Mouse (Mus musculus): Measurements from ENCODE around the gene Zfp2. TPM values are rescaled to one million over a fixed set of nuclear protein-coding genes. Genes with fewer than 3 reads are reported as not detected.

Gene Zfp2
- polyA plus RNA-seq, 1 experiment from 2014 or later = 33.6 TPM

- Histone ChIP-seq H3K4me2 (ENCODE audit: low read depth, low read length, severe bottlenecking) (peak overlapping the region; percentile 93; the same call in 1 of the 2 replicates), H3K9ac (ENCODE audit: low read length) (no peak overlapping the region), H3K27me3 (ENCODE audit: control insufficient read depth, insufficient read depth, low read length) (peaks cover 5% of the 10 kb centered on the region; the same call in 1 of the 2 replicates), H3K27ac (ENCODE audit: low read depth, low read length) (no peak overlapping the region; the same call in 1 of the 2 replicates), H3K36me3 (ENCODE audit: control insufficient read depth, insufficient read depth, low read length) (no peaks in the 10 kb centered on the region), H3K9me3 (ENCODE audit: control insufficient read depth, low read length) (no peaks in the 10 kb centered on the region), H3K4me1 (replicated peaks; ENCODE audit: control insufficient read depth, insufficient read depth, low read length) (peaks cover 5% of the 10 kb centered on the region), H3K4me3 (ENCODE audit: low read depth, low read length) (peak overlapping the region; percentile 57; the same call in 1 of the 2 replicates)
- 78% methylated on average over 1 of the region's 1 CpGs for WGBS
- ATAC-seq (replicated peaks; ENCODE audit: low FRiP score) (peak; percentile 47), DNase-seq (ENCODE audit: low spot score) (no peak)
Observed at GRCm38 (mm10) chr11:50932040-50932439, 16.1 kb upstream of the Zfp2 start.

- DNase-seq (ENCODE audit: low spot score) (peak; percentile 93), ATAC-seq (replicated peaks; ENCODE audit: low FRiP score) (peak; percentile 97)
- Histone ChIP-seq H3K4me1 (replicated peaks; ENCODE audit: control insufficient read depth, insufficient read depth, low read length) (peaks cover 5% of the 10 kb centered on the region), H3K9me3 (ENCODE audit: control insufficient read depth, low read length) (no peaks in the 10 kb centered on the region), H3K4me3 (ENCODE audit: low read depth, low read length) (peak within 1 kb of the TSS; percentile 57), H3K9ac (ENCODE audit: low read length) (peak within 1 kb of the TSS; percentile 64), H3K36me3 (ENCODE audit: control insufficient read depth, insufficient read depth, low read length) (no peaks in the 10 kb centered on the region), H3K27ac (ENCODE audit: low read depth, low read length) (no peak within 1 kb of the TSS; the same call in 1 of the 2 replicates), H3K27me3 (ENCODE audit: control insufficient read depth, insufficient read depth, low read length) (peaks cover 5% of the 10 kb centered on the region; the same call in 1 of the 2 replicates), H3K4me2 (ENCODE audit: low read depth, low read length, severe bottlenecking) (peak within 1 kb of the TSS; percentile 93)
- WGBS = under 1% methylated on average over 18 of the region's 18 CpGs
Observed at GRCm38 (mm10) chr11:50931451-50931866, 15.5 kb upstream of the Zfp2 start, which contains the start of gene Zfp354b. Gene Zfp354b (minus strand): TSS chr11:50931633.

- peaks cover 5% of the 10 kb centered on the region; the same call in 1 of the 2 replicates for H3K27me3 ChIP-seq (ENCODE audit: control insufficient read depth, insufficient read depth, low read length)
- WGBS = 3% methylated on average over 16 of the region's 16 CpGs
- no peak overlapping the region for H3K27ac ChIP-seq (ENCODE audit: low read depth, low read length)
- peak overlapping the region; percentile 64 for H3K9ac ChIP-seq (ENCODE audit: low read length)
- H3K4me3 ChIP-seq (ENCODE audit: low read depth, low read length) = peak overlapping the region; percentile 57
- no peaks in the 10 kb centered on the region for H3K9me3 ChIP-seq (ENCODE audit: control insufficient read depth, low read length)
- H3K4me2 ChIP-seq (ENCODE audit: low read depth, low read length, severe bottlenecking) = peak overlapping the region; percentile 93
- DNase-seq (ENCODE audit: low spot score) = peak; percentile 54
- peaks cover 5% of the 10 kb centered on the region for H3K4me1 ChIP-seq (replicated peaks; ENCODE audit: control insufficient read depth, insufficient read depth, low read length)
- H3K36me3 ChIP-seq (ENCODE audit: control insufficient read depth, insufficient read depth, low read length) = no peaks in the 10 kb centered on the region
- 0 out of 2 replicates have a peak, but pooled peaks have one; percentile 1 for ATAC-seq (replicated peaks; ENCODE audit: low FRiP score)
Observed at GRCm38 (mm10) chr11:50931021-50931420, 15.1 kb upstream of the Zfp2 start.

- H3K4me2 ChIP-seq (ENCODE audit: low read depth, low read length, severe bottlenecking) = peak overlapping the region; percentile 93
- peak overlapping the region; percentile 57 for H3K4me3 ChIP-seq (ENCODE audit: low read depth, low read length)
- H3K36me3 ChIP-seq (ENCODE audit: control insufficient read depth, insufficient read depth, low read length) = no peaks in the 10 kb centered on the region
- no peaks in the 10 kb centered on the region for H3K9me3 ChIP-seq (ENCODE audit: control insufficient read depth, low read length)
- no peak overlapping the region for H3K27ac ChIP-seq (ENCODE audit: low read depth, low read length)
- peaks cover 5% of the 10 kb centered on the region for H3K4me1 ChIP-seq (replicated peaks; ENCODE audit: control insufficient read depth, insufficient read depth, low read length)
- peaks cover 5% of the 10 kb centered on the region; the same call in 1 of the 2 replicates for H3K27me3 ChIP-seq (ENCODE audit: control insufficient read depth, insufficient read depth, low read length)
- ATAC-seq (replicated peaks; ENCODE audit: low FRiP score) = no peak
- H3K9ac ChIP-seq (ENCODE audit: low read length) = peak overlapping the region; percentile 64
- 35% methylated on average over 14 of the region's 14 CpGs for WGBS
- DNase-seq (ENCODE audit: low spot score) = peak; percentile 50
Observed at GRCm38 (mm10) chr11:50930469-50931014, 14.6 kb upstream of the Zfp2 start.

- H3K27me3 ChIP-seq (ENCODE audit: control insufficient read depth, insufficient read depth, low read length) = no peaks in the 10 kb centered on the region
- no peak overlapping the region for H3K27ac ChIP-seq (ENCODE audit: low read depth, low read length)
- 95% methylated on average over 3 of the region's 3 CpGs for WGBS
- no peak for ATAC-seq (replicated peaks; ENCODE audit: low FRiP score)
- no peak overlapping the region for H3K4me2 ChIP-seq (ENCODE audit: low read depth, low read length, severe bottlenecking)
- no peak overlapping the region for H3K9ac ChIP-seq (ENCODE audit: low read length)
- DNase-seq (ENCODE audit: low spot score) = no peak
- no peaks in the 10 kb centered on the region for H3K4me1 ChIP-seq (replicated peaks; ENCODE audit: control insufficient read depth, insufficient read depth, low read length)
- peaks cover 25% of the 10 kb centered on the region for H3K36me3 ChIP-seq (ENCODE audit: control insufficient read depth, insufficient read depth, low read length)
- peaks cover 6% of the 10 kb centered on the region for H3K9me3 ChIP-seq (ENCODE audit: control insufficient read depth, low read length)
- no peak overlapping the region for H3K4me3 ChIP-seq (ENCODE audit: low read depth, low read length)
Observed at GRCm38 (mm10) chr11:50914461-50914860, 1.5 kb downstream of the Zfp2 start.

GRCm38 (mm10) chr11:50913301-50913700, 2.7 kb downstream of the Zfp2 start:
- WGBS = 94% methylated on average over 1 of the region's 1 CpGs
- no peak for ATAC-seq (replicated peaks; ENCODE audit: low FRiP score)

GRCm38 (mm10) chr11:50908136-50908535, 7.8 kb downstream of the Zfp2 start:
- no peak for ATAC-seq (replicated peaks; ENCODE audit: low FRiP score)
- no peaks in the 10 kb centered on the region for H3K4me1 ChIP-seq (replicated peaks; ENCODE audit: control insufficient read depth, insufficient read depth, low read length)
- H3K27ac ChIP-seq (ENCODE audit: low read depth, low read length) = no peak overlapping the region
- WGBS = 95% methylated on average over 5 of the region's 5 CpGs
- no peak overlapping the region for H3K4me3 ChIP-seq (ENCODE audit: low read depth, low read length)
- H3K36me3 ChIP-seq (ENCODE audit: control insufficient read depth, insufficient read depth, low read length) = peaks cover 74% of the 10 kb centered on the region
- DNase-seq (ENCODE audit: low spot score) = no peak
- H3K9me3 ChIP-seq (ENCODE audit: control insufficient read depth, low read length) = peaks cover 19% of the 10 kb centered on the region
- no peak overlapping the region for H3K9ac ChIP-seq (ENCODE audit: low read length)
- H3K4me2 ChIP-seq (ENCODE audit: low read depth, low read length, severe bottlenecking) = no peak overlapping the region
- H3K27me3 ChIP-seq (ENCODE audit: control insufficient read depth, insufficient read depth, low read length) = no peaks in the 10 kb centered on the region

More at GRCm38 (mm10) chr11:50913301-50913700, 2.7 kb downstream of the Zfp2 start:
- Histone ChIP-seq H3K9ac (ENCODE audit: low read length) (no peak overlapping the region), H3K4me1 (replicated peaks; ENCODE audit: control insufficient read depth, insufficient read depth, low read length) (no peaks in the 10 kb centered on the region), H3K27ac (ENCODE audit: low read depth, low read length) (no peak overlapping the region), H3K4me3 (ENCODE audit: low read depth, low read length) (no peak overlapping the region), H3K4me2 (ENCODE audit: low read depth, low read length, severe bottlenecking) (no peak overlapping the region), H3K9me3 (ENCODE audit: control insufficient read depth, low read length) (peaks cover 6% of the 10 kb centered on the region), H3K27me3 (ENCODE audit: control insufficient read depth, insufficient read depth, low read length) (no peaks in the 10 kb centered on the region), H3K36me3 (ENCODE audit: control insufficient read depth, insufficient read depth, low read length) (peaks cover 31% of the 10 kb centered on the region)
- DNase-seq (ENCODE audit: low spot score) = no peak

- no peaks in the 10 kb centered on the region for H3K27me3 ChIP-seq (ENCODE audit: control insufficient read depth, insufficient read depth, low read length)
- peaks cover 22% of the 10 kb centered on the region for H3K36me3 ChIP-seq (ENCODE audit: control insufficient read depth, insufficient read depth, low read length)
- H3K9me3 ChIP-seq (ENCODE audit: control insufficient read depth, low read length) = peaks cover 42% of the 10 kb centered on the region
- H3K27ac ChIP-seq (ENCODE audit: low read depth, low read length) = no peak overlapping the region
- no peak overlapping the region for H3K4me3 ChIP-seq (ENCODE audit: low read depth, low read length)
- ATAC-seq (replicated peaks; ENCODE audit: low FRiP score) (no peak), DNase-seq (ENCODE audit: low spot score) (no peak)
- H3K4me1 ChIP-seq (replicated peaks; ENCODE audit: control insufficient read depth, insufficient read depth, low read length) = no peaks in the 10 kb centered on the region
- 83% methylated on average over 1 of the region's 1 CpGs for WGBS
- H3K9ac ChIP-seq (ENCODE audit: low read length) = no peak overlapping the region
- no peak overlapping the region for H3K4me2 ChIP-seq (ENCODE audit: low read depth, low read length, severe bottlenecking)
Observed at GRCm38 (mm10) chr11:50897359-50897758, 18.6 kb downstream of the Zfp2 start.

- Histone ChIP-seq H3K9ac (ENCODE audit: low read length) (no peak overlapping the region), H3K27me3 (ENCODE audit: control insufficient read depth, insufficient read depth, low read length) (no peaks in the 10 kb centered on the region), H3K4me1 (replicated peaks; ENCODE audit: control insufficient read depth, insufficient read depth, low read length) (no peaks in the 10 kb centered on the region), H3K4me3 (ENCODE audit: low read depth, low read length) (no peak overlapping the region), H3K4me2 (ENCODE audit: low read depth, low read length, severe bottlenecking) (no peak overlapping the region), H3K36me3 (ENCODE audit: control insufficient read depth, insufficient read depth, low read length) (no peaks in the 10 kb centered on the region), H3K9me3 (ENCODE audit: control insufficient read depth, low read length) (peaks cover 3% of the 10 kb centered on the region; the same call in 1 of the 2 replicates), H3K27ac (ENCODE audit: low read depth, low read length) (no peak overlapping the region)
- DNase-seq (ENCODE audit: low spot score) (no peak), ATAC-seq (replicated peaks; ENCODE audit: low FRiP score) (no peak)
- 51% methylated on average over 2 of the region's 2 CpGs for WGBS
Observed at GRCm38 (mm10) chr11:50892441-50892840, 23.5 kb downstream of the Zfp2 start.
